Mouse (Mus musculus) ES-E14 (cell line): Measurements from ENCODE around the gene 2900011O08Rik. TPM values are rescaled to one million over a fixed set of nuclear protein-coding genes. Genes with fewer than 3 reads are reported as not detected.
A peak's percentile ranks its signal among the peaks of the same experiment; 100 is the strongest.

Source experiments
- DNase-seq: peaks from one replicate; pipeline ENCODE4 v3.0.0-alpha.2; 2013; ENCODE audit warnings: low read depth, low spot score
- H3K27ac ChIP-seq: 2 replicates; pipeline ENCODE4 v1.5.1; 2012; ENCODE audit warnings: low read depth, mild to moderate bottlenecking, low read length, moderate library complexity, mixed read lengths; ENCODE audit not compliant: poor library complexity, insufficient read depth, severe bottlenecking
- H3K36me3 ChIP-seq: 2 replicates; pipeline ENCODE4 v1.6.1; 2012; ENCODE audit warnings: mild to moderate bottlenecking, low read length, moderate library complexity, mixed read lengths; ENCODE audit not compliant: control insufficient read depth, poor library complexity, insufficient read depth, severe bottlenecking
- H3K4me1 ChIP-seq, 2 experiments: fragments of 150-350 bp in 1 of 2; sonication (generic) in 1 of 2; 2 replicates each; pipeline ENCODE4 v1.6.1; 2012; ENCODE audit warnings: low read length in 2 of 2, mild to moderate bottlenecking in 1 of 2, mixed read lengths in 1 of 2; ENCODE audit not compliant: control insufficient read depth in 2 of 2, insufficient read depth in 2 of 2, poor library complexity in 1 of 2
- H3K4me3 ChIP-seq, 2 experiments: fragments of 150-350 bp in 1 of 2; sonication (generic) in 1 of 2; 2 replicates each; pipeline ENCODE4 v1.5.1; 2012; ENCODE audit warnings: low read length in 2 of 2, low read depth in 1 of 2, mild to moderate bottlenecking in 1 of 2, mixed read lengths in 1 of 2; ENCODE audit not compliant: insufficient read depth in 1 of 2, poor library complexity in 1 of 2, severe bottlenecking in 1 of 2
- H3K9ac ChIP-seq: 2 replicates; pipeline ENCODE4 v1.6.1; 2012; ENCODE audit warnings: low read depth, mild to moderate bottlenecking, low read length, mixed read lengths; ENCODE audit not compliant: poor library complexity, insufficient read depth, severe bottlenecking
- H3K9me3 ChIP-seq: fragments of 150-350 bp; sonication (generic); 2 replicates; pipeline ENCODE4 v1.6.1; 2012; ENCODE audit warnings: low read depth, mild to moderate bottlenecking, low read length; ENCODE audit not compliant: control insufficient read depth, insufficient read depth
- CHD2 ChIP-seq: IDR thresholded peaks from 2 replicates; pipeline ENCODE4 v1.6.1; 2014; ENCODE audit warnings: mild to moderate bottlenecking, low read depth, low read length, inconsistent platforms
- HCFC1 ChIP-seq: IDR thresholded peaks from 2 replicates; pipeline ENCODE4 v1.6.1; 2012; ENCODE audit warnings: low read length, inconsistent platforms, borderline replicate concordance; ENCODE audit not compliant: insufficient read depth
- MAFK ChIP-seq: IDR thresholded peaks from 2 replicates; pipeline ENCODE4 v1.6.1; 2014; ENCODE audit warnings: mild to moderate bottlenecking, low read depth, low read length, inconsistent platforms; ENCODE audit not compliant: insufficient read depth
- ZC3H11A ChIP-seq: IDR thresholded peaks from 2 replicates; pipeline ENCODE4 v1.6.1; 2012; ENCODE audit warnings: low read depth, mild to moderate bottlenecking, inconsistent platforms, low read length, borderline replicate concordance
- ZNF384 ChIP-seq: IDR thresholded peaks from 2 replicates; pipeline ENCODE4 v1.6.1; 2012; ENCODE audit warnings: low read depth, low read length, inconsistent platforms
- in situ Hi-C, 2 experiments: fragments of 600-800 bp; cut with MboI; formaldehyde crosslinking; loops; one replicate each; pipeline ENCODE4 v1.15.1; 2025; ENCODE audit warnings: low sequenced_read_pairs in 2 of 2, inconsistent platforms in 1 of 2; ENCODE audit not compliant: unreplicated experiment in 2 of 2
- total RNA-seq: library from RNA; depleted of rRNA; stranded (reverse); fragments of 300-350 nt; gene quantifications from 2 replicates; pipeline ENCODE4 v1.2.3, GENCODE M21; 2012

The 2900011O08Rik gene
- total RNA-seq, 1 experiment, result 19.1 TPM

- TF ChIP-seq ZC3H11A (0 out of 2 replicates have a peak, but pooled peaks have one; percentile 8), ZNF384 (no peak), CHD2 (no peak), HCFC1 (no peak), MAFK (no peak)
- in situ Hi-C loops, result no loop called here
- no peaks in the 10 kb centered on the region for H3K9me3 ChIP-seq
- H3K27ac ChIP-seq, result no peak overlapping the region
- peaks cover 2 to 3% of the 10 kb centered on the region in 2 experiments; a peak in 3 of 4 replicates for H3K4me1 ChIP-seq
- no peak for DNase-seq
- no peaks in the 10 kb centered on the region for H3K36me3 ChIP-seq
- no peak overlapping the region for H3K9ac ChIP-seq
- no peak overlapping the region for H3K4me3 ChIP-seq
These were observed 44.2 kb downstream of the 2900011O08Rik start for GRCm38 (mm10) chr16:14030650-14031049.

DNA sequence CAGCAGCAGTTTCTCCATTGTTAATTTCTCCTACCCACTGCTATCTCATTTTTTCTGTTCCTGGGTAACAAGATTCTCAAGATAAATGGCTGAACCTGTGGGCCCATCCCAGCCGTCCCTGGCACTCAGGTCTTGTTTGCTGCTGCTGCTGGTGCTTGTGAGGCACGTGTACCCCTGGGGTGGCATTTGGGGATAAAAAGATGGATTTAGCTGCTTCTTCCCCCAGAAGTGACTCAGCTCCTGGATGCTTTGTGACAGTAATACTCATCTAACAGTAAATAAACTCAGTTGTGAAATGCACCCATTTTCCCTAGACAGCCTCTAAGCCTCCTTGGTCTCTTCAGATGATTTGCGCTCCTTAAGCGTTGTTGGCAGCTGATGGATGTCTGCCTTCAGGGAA lies 46.7 kb downstream of the 2900011O08Rik start:
- Histone ChIP-seq H3K4me3 (no peak overlapping the region), H3K4me1 (peaks cover 2 to 7% of the 10 kb centered on the region in 2 experiments; a peak in 3 of 4 replicates), H3K9ac (no peak overlapping the region), H3K9me3 (no peaks in the 10 kb centered on the region), H3K36me3 (no peaks in the 10 kb centered on the region), H3K27ac (no peak overlapping the region)
- TF ChIP-seq HCFC1, result no peak
- no peak for TF ChIP-seq ZNF384
- no peak for TF ChIP-seq ZC3H11A
- TF ChIP-seq MAFK, result no peak
- TF ChIP-seq CHD2, result no peak
- no peak for DNase-seq
- in situ Hi-C loops, result no loop called here

DNA sequence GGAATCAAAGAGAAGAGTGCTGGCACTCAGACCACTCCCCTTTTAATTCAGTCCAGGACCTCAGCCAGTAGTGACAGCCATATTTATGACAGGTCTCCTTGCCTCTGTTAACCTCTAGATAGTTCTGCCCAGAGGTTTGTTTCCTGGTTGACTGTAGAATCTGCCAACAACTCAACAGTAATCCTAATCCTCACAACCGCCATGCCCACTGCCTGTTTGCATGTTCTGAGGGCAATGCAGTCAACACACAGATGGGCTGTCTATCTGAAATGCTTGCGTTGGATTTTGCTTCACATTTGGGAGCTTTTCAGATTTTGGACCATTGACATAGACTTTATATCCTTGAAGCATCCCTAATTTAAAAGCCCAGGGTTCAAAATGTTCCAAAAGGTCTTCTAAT lies 56.0 kb downstream of the 2900011O08Rik start:
- H3K4me3 ChIP-seq, result no peak overlapping the region
- DNase-seq, result no peak
- H3K9ac ChIP-seq, result no peak overlapping the region
- TF ChIP-seq CHD2, result no peak
- no peak for TF ChIP-seq ZNF384
- no peak for TF ChIP-seq MAFK
- no peak for TF ChIP-seq ZC3H11A
- no peak for TF ChIP-seq HCFC1
- in situ Hi-C loops, result no loop called here
- H3K9me3 ChIP-seq, result no peaks in the 10 kb centered on the region
- no peak overlapping the region for H3K27ac ChIP-seq
- no peaks in the 10 kb centered on the region; the same call in 1 of the 2 replicates for H3K36me3 ChIP-seq
- peaks cover 0 to 3% of the 10 kb centered on the region in 2 experiments; a peak in 1 of 4 replicates for H3K4me1 ChIP-seq

DNA sequence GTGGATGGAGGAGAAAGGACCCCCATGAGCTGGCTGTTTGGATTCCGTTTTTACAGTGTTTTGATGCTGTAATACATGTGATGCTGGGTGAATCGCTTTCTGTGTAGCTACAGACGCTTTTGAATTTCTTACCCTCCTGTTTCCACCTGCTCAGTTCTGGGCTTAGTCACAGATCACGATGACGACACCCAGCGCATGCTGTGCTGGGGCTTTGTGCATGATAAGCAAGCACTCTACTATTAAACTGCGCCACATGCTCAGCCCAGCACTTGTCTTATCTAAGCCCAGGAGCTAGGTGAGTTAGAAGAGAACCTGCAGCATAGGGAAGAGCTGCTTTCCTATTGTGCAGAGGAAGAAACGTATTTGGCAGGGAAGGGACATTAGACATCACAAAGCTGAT lies 58.3 kb downstream of the 2900011O08Rik start:
- in situ Hi-C loops, result no loop called here
- Histone ChIP-seq H3K9ac (no peak overlapping the region), H3K27ac (no peak overlapping the region), H3K36me3 (peaks cover 2% of the 10 kb centered on the region; the same call in 1 of the 2 replicates), H3K4me1 (peaks cover 0 to 3% of the 10 kb centered on the region in 2 experiments; a peak in 1 of 4 replicates), H3K9me3 (no peaks in the 10 kb centered on the region), H3K4me3 (no peak overlapping the region)
- TF ChIP-seq HCFC1 (no peak), CHD2 (no peak), ZNF384 (no peak), MAFK (no peak), ZC3H11A (no peak)
- DNase-seq, result no peak

GRCm38 (mm10) chr16:14046224-14046756 lies 59.9 kb downstream of the 2900011O08Rik start:
- TF ChIP-seq ZNF384 (no peak), CHD2 (no peak), HCFC1 (no peak), ZC3H11A (no peak), MAFK (no peak)
- Histone ChIP-seq H3K9ac (no peak overlapping the region), H3K9me3 (no peaks in the 10 kb centered on the region), H3K4me1 (peaks cover 0 to 3% of the 10 kb centered on the region in 2 experiments; a peak in 1 of 4 replicates), H3K4me3 (no peak overlapping the region), H3K27ac (no peak overlapping the region; the same call in 1 of the 2 replicates), H3K36me3 (peaks cover 2% of the 10 kb centered on the region; the same call in 1 of the 2 replicates)
- no peak for DNase-seq
- in situ Hi-C loops, result no loop called here
